Mouse (Mus musculus) right cerebral cortex, adult 2 months (tissue): ENCODE measurements at regions not wholly inside any gene's neighbourhood (a gene's known extent, or its start where the extent isn't known, plus 50 kb on each side); places are given as distances from the start of the nearest gene placed in this dataset.

Experiments
- DNase-seq, 2 experiments: peaks; one replicate each; pipeline ENCODE4 v3.0.0; 2021 to 2022; ENCODE audit warnings: low spot score in 2 of 2

DNA sequence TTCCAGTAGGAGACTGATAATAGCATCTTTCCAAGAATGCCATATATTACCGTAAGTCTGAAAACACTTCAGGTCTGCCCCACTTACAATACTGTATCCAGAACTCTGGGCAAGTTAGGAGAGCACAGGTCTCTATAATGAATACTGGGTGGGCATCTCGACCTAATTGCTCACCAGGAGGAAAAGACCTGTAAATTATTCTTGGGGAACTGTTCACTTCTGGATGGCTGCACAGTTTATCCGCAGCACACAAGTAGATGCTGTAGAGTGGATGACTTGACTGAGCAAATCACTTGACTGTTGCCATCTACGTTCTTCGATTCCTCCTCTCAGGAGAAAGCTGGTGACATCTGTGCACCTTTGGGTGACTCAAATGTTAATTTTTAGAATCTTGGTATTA lies 159.8 kb downstream of the Rpl36a-ps1 start:
- DNase-seq = no peak

DNA sequence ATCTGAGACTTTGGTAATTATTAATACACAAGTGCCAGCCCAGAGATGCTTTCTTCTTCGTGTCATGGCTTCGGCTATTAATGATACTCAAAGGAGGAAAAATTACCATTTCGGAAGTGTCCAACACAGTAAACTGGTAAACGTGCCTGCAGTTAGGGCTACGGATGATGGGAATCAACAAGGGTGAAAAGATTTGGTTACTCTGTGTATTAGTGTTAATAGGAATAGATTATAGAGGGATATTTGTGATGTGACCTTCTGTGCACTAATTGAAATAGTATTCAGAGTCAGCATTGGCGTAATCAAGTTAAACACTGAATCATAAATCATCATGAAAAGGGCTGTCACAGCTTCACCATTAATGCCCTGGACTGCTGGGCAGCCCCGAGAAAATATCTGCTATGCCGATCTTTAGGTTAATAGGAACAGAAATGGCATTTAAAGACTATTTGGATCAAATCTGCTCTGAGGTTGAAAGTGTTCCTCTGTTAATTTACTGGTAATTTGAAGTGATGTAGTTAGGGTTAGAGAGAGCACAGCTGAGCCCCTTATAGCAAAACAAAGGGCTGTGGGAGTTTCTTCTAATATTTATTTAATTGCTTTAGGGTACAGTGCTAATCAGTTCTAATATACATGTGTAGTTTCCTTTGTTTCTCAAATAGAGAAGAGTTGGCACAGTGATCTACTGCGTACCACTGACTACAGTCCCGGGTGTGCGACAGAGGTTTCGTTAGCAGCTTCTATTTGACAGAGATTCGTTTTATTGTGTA lies 160.7 kb downstream of the Rpl36a-ps1 start:
- no peak for DNase-seq

DNA sequence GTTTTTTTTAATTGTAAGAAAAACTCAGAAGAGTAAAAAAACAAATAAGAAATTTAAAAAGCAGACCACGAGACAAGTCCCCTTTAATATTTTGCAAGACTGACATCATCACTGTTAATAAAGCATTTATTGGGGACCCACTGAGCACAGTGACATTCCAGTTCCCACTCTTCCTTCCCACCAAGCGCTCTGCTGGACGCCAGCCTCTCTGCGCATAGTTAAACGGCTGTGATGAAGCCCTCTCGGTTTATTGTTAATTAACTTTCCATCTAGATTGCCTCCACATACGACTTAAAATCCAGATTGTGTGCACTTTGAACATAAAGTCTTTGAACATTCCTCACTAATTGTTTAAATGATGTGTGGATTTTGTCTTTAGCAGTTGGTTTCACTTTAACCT lies 161.7 kb downstream of the Rpl36a-ps1 start:
- DNase-seq = no peak

DNA sequence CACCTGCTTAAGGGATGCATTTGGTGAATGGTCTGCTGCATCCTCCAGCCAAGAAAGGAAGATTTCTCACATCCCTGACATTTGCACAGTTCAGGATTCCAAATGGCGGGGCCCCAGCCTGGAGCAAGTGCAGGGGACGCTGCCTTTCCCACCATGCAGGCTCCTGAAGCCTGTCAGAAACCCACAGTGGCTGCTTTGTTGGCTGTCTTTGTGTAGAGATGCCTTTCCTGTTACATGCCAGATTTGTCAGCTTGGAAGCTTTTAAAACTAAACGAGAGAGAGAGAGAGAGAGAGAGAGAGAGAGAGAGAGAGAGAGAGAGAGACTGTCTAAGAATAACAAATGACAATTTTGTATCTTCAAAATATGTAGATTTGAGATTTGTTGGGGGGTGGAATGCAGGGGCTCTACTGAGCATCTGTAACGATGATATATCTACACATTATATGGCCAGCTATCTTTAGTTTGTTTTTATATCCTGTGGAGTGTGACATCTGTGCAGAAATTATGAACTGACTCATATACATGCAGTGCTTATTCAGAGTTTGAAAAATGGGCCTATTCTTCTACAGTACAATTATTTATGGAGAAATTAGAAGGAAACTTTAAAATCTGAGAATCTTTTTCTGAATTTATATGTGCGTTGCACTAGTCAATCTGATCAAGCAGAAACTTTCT lies 164.0 kb downstream of the Rpl36a-ps1 start:
- DNase-seq = peak in 1 of 2 experiments; percentile 4

DNA sequence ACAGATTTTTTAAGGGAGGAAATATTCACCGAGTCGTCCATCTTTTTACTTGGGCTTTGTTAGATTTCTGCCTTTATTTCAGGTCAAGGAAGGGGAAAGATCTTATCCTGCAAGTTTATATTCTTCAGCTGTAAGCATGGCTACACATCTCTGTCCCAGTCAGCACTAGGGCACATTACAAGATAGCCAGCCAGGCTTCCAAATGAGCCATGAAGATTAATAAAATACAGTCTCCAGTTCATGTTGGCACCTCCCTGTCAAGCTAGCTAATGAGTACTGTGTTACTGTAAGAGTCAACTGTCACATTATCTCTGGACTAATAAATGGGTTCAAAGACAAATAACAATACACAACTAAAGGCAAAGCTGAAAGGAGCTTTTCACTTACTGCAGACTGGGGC lies 166.6 kb downstream of the Rpl36a-ps1 start:
- no peak for DNase-seq

DNA sequence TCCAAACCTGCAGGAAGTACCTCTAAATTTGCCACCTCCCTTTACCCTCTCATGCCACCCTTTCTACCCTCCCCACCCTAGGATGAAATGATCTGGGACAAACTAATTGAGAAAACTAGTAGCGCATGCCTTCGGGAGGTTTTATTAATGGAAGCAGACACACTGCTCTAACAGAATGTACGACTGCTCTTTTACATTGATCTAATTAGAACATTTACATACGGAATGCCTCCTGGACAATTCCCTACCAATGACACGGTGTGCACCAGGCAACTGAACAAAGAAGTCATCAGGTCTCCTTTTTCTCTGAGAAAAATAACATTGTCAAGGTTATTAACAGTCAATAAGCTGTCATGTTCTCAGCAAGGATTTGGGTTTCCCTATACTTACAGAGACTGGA lies 180.5 kb downstream of the Rpl36a-ps1 start:
- no peak for DNase-seq

DNA sequence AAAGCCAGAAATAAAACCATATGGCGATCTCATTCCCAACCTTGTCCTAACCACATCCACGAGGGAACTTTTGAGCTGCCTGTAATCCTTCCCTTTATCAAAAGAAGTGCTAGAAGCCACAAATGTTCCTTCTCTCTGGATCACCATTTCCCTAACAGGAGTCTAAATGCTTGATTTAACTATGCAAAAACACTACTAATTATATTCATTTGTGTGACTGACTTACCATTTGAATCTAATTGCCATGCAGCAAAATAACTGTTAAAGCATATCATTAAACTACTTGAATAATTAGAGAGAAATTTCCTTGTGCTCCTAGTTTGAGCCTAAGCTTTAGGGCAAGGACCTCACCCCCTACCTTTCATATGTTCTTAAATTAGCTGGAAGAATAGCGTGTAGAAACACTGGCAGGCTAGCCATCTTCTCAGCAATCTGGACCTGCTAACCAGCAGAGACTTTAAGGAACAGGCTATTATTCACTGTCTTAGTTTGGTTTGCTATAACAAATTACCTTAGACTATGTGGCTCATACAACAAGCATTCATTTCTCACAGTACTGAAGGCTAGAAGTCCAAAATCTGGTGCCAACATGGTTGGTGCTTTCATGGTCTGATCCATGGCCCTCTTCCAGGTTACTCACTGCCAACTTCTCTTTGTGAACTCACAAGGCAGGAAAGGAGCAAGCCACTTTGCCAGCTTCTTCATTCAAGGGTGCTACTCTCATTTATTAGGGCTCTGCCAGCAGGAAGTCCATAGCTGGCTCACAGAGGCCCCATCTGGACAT lies 183.7 kb downstream of the Rpl36a-ps1 start:
- DNase-seq = peak; percentile 7 to 15

DNA sequence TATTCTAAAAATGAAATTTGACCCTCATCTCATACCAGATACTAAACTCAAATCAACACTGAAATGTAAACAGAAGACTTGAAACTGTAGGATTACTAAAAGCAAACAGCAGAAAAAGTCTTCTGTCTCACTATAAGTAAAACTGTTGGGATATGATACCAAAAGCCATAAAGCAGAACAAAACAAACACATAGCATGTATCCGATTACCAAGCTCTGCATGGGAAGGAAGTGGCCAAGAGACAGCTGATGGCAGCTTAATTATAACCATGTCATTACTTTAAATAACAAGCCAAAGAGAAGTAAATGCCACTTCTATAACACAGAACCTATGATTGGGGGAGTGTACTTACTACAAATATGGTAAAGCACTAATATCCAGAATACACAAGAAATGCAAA lies 186.0 kb downstream of the Rpl36a-ps1 start:
- DNase-seq = no peak

DNA sequence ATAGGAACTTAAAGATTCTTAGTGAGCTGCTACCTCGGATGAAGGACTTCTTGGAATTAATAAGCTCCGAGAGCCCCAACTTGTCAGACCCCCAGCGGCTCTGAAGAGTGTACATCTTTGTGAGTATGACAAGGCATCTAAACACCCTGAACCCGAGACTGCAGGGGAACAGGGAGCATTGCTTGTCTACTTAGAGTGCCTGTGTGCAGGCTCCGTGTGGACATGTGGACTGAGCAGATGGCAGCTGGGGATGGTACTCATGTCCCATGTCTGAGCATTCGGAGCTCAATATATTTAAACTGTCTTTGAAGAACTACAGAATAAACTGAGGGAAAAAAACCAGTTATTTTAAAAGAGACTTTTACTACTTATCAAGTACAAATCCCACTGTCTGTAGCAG lies 189.1 kb downstream of the Rpl36a-ps1 start:
- peak; percentile 12 to 13 for DNase-seq

DNA sequence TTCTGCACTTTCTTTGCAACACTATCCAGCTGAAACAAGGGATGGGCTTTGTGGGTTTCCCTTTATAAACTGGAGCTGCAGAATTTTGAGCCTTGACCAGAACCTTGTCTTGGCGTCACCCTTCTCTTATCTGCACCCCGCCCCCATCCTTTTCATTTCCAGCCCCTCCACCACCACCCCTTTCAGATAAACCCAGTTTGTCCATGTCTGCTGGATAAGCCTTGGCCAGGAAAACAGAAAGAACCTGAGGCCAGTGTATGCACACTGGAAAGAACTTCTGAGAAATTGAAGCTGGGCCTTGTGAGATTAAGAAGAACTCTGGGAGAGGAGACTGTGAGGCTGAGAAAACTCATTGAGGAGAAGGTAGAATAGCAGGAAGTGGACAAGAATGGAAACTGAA lies 192.8 kb downstream of the Rpl36a-ps1 start:
- DNase-seq = no peak

DNA sequence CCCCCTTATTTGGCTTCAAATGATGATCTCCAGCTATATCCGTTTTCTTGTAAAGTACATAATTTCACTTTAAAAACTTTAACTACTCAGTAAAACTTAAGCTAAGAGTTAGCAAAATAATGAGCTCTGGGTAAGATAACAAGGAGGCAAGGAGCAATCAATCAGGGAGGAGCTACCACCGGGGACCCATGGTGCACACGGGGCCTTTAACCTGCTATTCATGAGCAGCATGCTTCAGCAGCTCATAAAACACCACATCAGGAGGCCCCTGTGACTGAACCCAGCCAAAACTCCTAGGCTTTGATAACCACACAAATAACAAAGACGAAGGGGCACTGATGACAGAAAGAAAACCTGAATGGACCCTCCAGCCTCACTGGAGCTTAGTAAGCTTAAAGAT lies 202.1 kb downstream of the Rpl36a-ps1 start:
- no peak for DNase-seq

DNA sequence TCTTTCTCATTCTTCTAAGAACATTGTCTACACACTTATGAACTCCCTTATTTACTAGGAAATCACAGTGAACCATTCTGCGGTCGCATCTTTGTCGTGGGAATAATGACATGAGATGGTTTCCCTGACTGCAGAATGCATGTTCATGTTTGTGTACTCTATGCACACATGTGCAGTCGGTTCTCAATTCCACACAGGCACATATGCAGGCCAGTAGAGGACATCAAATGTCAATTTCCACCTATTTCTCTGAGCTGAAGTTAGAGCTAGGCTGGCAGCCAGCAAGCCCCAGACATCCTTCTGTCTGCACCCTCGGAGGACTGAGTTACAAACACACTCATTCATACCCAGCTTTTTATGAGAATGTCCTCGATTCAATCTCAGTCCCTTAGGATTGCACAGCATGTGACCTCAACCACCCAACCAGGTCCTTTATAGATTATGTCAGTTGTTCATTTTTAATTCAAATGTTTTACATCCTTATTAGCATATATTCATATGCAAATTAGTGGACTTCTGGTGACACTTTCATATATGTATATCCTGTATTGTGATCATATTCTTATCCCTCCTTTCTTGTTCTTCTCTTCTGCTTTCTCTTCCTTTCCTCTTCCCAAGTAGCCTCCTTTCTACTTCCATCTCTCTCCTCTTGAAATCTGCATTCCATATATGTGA lies 202.7 kb downstream of the Rpl36a-ps1 start:
- DNase-seq = no peak

DNA sequence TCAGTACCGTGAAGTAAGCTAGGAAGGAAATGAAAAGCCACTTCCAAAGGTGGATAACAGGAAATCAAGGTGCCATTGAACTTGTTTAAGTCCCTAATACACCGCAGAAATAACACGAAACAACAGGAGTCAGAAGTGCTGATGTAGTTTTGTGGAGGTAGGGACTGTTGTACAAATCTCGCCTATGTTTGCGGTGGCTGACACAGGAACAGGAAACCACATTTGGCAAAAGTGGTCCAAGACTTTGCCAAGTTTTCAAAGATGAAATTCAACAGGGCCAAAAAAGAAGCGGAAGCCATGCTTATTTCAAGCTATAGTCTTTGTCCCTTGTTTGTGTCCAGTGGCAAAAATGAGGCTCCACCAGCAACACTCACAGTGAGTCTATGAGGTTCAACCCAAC lies 204.3 kb downstream of the Rpl36a-ps1 start:
- DNase-seq = no peak

DNA sequence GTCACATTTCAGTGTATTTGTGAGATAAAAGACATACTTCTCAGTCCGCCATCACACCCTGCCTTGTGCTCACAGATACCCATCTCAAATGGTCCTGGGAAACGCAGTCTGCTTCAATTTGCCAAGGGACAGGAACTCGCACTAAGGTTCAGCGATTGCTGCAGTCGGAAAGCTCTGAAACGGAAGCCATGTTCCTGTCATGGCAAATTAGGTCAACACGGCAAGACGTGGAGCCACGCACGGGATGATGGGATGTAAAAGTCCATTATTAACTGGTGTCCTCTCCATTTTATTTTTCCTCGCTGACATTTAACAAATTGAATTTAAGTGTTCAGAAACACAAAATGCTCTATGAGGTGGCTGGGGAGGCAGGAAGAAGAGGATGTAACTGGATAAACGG lies 212.4 kb downstream of the Rpl36a-ps1 start:
- no peak for DNase-seq

DNA sequence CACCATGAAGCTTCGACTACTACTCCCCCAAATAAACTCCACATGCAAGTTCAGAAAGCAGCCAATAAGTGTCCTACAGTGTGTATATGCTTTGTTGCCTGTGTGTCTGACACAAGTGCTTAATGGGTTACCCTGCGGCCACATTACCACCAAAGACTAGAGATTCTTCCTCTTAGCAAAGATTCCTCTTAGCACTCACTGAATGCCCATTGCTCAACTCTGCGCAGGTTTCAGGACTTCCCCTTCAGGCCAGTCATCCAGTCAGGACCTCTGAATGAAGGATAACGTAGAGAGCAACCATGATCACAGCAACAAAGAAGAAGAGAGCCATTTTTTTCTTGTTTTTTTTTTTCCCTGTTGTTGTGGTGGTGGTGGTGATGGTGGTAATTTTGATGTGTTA lies 222.0 kb downstream of the Rpl36a-ps1 start:
- no peak for DNase-seq

DNA sequence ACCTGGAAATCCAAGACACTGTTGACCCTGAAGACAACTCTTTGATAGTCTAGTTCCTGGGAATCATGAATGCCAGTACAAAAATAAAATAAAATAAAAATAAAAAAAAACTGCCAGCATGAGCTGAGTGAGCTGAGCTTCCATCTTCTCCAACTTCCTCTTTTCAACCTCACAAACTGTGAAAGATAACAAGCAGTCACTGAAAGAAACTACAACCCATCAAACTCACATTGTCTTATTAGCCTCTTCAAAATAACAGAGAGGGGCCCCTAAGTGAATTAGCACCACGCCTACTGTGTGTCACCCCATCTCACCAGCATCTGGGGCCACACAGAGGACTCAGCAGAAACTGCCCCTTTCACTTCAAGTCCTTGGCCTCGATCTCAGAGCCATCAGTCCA lies 225.3 kb downstream of the Rpl36a-ps1 start:
- DNase-seq = no peak

DNA sequence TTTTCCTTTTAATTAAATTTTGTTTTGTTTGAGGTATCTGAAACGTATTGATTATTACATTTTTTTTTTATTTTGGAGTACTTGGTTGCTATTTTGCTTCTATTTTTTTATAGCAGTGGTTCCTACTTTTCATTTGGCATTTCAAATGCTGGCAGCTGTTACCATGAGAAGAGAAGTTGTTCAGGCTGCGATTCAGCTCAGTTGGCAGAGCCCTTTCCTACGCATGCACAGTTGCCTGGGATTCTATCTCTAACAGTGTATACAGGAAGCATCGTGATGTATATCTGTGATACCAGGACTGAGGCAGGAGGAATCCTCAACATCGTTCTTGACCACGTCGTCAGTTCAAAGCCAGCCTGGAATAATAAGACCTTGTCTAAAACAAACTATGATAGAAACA lies 226.6 kb downstream of the Rpl36a-ps1 start:
- peak in 1 of 2 experiments; percentile 8 for DNase-seq

DNA sequence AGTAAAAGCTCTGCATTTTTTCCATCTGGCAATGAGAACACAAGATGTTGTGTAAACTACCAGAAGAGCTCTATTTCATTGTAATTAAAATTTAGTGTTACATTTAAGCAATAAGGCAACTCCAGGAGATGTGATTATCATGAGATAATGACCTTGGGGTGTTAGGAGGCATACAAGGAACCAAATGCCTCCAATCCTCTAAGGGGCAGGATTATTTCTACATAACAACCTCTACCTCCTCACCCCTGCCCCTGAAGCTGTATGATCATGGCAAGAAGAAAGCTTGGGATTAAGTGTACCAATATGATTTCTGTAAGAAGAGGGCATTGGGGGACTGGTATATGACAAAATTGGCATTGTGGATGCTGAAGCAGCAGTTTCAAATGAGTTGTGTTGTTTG lies 228.8 kb downstream of the Rpl36a-ps1 start:
- DNase-seq = no peak

DNA sequence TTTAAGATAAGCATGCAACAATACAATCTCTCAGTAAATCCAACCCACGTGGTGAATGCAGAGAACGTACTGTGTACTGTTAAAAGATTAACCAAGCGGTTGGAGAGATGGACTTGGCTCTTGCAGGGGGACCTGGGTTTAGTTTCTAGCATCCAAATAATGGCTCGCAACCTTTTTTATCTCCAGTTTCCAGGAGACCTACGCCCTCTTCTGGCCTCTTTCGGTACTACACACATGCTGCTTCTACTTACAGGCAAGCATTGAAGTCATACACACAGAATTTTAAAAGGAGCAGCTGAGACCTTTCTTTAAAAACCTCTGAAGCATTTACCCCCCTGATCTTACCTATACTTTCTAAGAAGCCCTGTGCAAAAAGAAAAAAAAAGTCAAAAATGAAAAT lies 243.4 kb downstream of the Rpl36a-ps1 start:
- no peak for DNase-seq

DNA sequence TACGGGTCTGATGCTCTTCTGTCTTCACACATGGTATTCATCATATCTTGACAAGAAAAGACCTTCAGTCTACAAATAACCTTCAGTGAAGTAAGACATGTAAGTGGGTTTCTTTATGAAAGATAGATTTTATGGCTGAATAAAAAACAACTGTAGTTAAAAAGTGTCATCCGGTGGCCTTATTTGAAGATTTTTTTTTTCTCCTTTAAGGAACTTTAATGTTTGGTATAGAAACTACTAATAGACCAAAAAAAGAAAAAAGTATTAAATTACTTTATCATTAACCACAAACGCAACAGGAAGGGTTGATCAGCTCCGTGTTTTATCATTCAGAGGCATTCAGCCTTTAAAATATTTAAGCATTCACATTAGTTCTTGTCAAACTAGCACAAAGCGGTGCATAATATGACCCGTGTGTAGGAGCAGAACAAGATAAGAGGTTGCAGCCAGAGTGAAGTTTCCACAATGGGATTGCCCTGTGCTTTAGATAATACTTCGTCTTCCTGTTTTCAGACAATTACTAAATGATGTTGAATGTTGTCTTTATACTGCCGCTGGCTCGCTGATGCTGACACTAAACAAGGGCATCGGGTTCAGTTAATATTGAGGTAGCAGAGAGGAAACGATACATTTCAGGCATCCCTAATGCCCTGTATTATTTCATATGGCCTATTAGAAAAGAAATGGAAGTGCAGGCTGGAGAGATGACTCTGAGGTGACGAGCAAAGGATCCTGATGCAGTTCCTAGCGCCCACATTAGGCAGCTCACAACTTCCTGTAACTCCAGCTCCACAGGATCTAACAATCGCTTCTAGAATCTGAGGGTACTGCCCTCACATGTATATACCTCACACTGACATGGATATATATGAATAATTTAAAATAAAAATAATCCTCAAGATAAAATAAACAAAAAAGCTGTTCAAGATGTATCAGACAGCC lies 244.8 kb downstream of the Rpl36a-ps1 start:
- DNase-seq = no peak

DNA sequence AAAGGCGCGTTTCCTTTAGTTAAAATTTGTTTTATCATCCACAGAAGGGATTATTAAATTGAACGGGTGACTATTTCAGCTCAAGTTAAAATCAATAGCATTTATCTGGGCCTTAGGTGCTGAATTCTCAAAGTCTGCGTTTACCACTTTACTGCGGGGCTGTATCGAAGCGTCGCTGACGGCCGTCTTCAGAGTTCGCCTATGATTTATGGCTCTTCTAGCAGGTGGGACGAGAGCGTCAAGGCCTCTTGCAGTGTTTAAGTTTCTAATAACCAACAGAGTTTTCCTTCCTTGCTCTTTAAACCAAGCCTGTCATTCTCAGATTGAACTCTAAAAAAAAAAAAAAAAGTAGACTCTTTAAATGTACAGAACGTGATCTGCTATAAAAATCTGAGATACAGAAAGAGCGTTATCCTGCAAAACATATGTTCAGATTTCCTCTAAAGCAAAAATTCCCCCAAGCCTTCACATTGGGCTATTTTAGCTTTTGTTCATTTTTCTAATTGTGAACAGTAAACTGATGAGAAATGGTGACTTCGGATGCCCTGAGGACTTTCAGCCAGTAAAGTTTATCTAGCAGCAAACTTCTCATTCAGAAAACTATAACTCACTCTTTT lies 246.9 kb downstream of the Rpl36a-ps1 start:
- DNase-seq = no peak
